Mouse (Mus musculus) ovary, postnatal 10 days (tissue): ENCODE results near the gene Rora.

Experiments
- DNase-seq: peaks from one replicate; pipeline ENCODE4 v3.0.0; 2022; ENCODE audit warnings: low spot score

The Rora gene

DNA sequence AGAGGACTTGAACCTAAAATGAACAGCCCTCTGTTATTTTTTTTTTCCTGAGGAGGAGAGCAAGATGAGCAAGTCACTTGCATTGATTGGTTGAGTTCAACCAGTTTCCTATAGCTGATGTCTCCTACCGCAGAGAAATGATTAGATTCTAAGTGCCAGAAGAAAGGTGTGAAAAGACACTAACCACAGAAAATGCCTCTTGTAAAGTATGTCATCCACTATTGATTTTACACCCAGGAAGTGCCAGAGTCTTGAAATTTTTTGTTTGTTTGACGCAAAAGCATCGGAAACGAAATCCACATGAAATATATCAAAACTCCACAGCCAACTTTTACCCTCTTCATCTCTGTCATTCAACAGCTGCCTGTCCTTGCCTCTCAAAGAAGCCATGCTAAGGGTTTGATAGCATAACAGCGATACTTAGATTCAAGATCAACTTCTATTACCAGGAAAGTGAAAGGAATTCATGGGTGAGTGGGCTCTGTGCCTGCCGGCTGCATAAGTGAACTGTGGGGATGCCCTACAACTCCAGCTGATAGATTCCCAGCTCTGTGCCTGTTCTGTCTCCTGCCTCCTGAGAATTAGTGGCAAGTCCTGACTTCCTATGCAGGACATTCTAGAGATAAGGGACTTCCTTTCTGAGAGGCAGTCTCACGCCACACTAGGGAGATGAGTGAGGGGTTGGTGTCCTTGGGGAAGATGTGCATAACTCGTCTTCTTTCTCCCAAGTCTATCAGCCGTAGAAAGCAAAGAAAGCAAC is 661.0 kb downstream of the Rora start:
- no peak for DNase-seq

DNA sequence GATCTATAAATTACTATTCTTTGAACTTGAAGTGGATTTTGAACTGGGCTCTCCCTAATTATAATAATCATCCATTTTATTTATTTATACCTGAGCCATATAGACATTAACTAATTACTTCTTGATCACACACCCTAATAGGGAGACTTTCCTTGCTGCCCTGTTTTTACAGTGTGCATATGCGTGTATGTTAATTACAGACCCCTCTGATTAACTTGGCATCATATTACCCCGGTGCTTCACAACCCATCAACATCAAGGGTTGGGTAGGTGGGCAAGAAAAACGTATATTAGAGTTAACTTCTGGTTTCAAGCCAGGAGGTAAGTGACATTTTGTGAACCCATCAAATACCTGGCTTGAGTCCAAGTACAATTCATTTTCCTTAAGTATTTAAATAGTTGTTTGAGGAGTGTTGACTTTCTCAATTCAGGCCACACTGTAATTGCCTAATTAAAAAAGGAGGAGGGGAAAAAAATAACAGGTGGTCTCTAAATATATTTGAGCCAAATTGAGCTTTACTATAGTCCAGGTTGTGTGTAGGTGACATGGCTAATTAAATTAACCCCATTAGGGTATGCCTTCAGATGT is 664.0 kb downstream of the Rora start:
- no peak for DNase-seq

DNA sequence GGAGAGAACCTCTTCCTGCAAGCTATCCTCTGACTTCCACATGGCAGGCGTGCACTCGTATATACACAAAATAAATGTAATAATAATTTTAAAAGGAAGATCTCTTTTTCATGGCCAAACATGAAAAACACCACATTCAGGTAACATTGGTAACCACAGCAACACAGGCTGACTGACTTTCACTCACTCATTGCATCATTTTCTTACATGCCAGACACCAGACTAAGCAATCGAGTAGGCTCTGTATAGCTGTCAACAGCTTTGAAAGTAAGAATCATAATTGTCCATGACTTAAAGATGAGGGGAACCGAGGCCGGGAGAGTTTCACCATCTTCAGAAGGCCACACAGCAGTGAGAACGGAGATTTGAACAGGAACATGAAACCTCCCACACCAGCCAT is 665.8 kb downstream of the Rora start:
- DNase-seq: no peak

DNA sequence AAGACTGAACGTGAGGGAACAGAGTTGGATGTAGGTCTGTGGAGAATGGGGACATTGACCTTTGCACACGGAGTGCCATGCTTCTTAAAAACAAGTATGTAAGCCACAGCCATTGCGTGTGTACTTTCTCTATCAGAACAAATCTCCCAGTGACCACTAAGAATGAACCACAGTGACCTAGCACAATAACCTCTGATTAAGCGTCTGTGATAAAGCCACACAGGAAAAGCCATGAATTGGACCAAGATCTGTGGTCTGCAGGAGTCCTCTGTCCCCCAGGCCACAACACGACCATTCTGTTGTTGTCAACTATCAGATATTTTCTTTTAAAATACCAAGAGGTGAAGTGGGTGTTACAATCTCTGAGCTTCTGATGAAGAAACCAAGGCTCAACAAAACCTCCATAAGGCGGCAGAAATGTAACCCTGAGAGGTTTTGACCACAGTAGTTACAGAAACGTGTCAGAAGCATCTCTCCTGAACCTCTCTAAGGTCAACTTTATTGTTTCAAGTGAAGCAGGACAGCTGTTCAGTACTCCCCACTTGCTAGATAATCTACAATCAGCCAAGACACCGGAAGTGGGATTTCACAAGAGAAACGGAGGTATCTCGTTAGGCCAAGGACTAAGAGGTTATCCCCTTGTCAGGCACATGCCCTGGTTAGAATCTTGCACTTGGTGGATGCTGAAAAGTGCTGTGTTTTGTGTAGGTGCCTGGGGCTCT is 666.5 kb downstream of the Rora start:
- DNase-seq: no peak

DNA sequence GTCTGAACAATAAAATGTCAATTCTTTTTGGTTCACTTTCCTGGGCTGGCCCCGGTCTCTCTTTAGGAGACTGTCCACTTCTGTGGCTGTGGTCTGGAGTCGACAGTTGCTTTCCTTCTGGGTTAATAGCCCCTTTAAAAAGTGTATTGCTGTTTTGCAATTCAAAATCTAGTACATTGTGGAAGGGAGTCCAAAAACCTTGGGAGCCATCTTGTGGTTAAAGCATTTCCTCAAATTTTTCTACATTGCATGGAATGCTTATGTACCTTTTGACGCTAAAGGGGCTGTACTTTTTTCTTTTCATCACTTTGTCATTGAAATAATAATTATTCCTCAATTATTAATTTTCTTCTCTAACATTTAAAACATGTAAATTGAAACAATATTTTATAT is 667.0 kb downstream of the Rora start:
- DNase-seq: no peak

DNA sequence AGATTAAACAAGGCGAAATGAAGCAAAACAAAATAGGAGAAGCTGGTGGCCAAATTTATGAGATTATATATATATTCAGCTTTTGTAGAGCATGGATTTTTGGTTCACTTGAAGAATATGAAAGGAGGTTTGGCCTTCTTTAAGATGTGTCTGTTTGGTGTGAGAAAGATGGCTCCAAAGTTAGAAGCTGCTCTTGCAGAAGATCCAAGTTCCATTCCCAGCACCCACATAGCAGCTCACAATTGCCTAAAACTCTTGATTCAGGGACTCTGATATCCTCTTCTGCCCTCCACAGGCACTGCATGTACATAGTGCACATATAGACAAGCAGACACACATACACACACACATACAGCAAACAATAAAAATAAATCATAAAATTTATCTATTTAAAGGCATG is 668.4 kb downstream of the Rora start:
- DNase-seq: no peak

DNA sequence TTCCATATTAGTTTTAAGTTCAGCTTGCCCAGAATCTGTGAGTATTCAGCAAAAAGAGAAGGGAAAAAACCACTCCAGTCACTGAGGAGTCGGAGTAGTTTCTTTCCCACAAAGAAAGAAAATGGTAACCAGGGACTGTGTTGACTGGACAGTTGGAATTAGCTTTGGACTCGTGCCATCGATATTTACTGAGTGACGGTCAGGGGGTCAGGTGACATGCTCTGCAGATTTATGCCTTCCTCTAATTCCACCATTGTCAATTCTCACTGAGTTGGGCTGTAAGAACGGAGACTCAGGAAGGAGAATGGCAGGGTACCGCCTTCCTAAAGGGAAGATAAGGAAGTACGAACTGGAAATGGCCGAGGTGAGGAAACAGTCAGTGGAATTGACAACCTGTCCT is 670.2 kb downstream of the Rora start:
- DNase-seq: no peak

DNA sequence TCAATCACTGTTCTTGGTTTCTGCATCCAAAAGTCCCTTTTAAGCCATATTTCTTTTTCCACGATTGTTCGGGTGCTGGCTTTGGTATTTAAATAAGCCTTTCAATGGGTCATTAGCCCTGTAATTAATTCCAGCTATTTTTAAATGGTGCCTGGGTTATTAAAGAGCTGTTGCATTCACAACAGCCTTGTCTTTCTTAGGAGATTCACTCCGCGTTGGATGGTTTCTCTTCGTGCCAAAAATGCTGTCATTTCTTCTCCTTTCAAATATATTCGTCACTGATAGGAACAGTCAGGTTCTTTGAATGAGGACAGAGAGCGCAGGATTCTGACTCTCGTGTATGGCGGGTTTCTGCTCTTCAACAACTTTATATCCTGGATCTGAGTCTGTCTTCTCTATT is 673.5 kb downstream of the Rora start:
- DNase-seq: no peak

DNA sequence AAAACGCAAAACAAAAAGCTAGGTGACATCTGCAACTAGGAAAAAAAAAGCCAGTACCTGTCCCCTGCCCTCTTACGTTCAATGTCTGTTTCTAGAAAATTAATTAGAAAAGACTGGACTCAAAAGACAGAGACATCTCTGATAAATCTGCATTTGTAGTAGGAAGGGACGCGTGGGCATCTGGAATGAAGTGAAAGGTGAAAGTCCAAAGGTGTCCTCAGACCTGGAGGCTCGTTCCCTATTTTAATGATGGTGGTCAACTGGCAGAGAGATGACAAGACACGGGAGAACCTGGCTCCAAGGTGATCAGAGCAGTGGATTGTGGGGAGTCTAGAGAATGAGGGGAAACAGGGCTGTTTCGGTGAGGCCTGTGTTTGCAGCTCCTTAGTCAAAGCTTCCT is 674.0 kb downstream of the Rora start:
- no peak for DNase-seq

DNA sequence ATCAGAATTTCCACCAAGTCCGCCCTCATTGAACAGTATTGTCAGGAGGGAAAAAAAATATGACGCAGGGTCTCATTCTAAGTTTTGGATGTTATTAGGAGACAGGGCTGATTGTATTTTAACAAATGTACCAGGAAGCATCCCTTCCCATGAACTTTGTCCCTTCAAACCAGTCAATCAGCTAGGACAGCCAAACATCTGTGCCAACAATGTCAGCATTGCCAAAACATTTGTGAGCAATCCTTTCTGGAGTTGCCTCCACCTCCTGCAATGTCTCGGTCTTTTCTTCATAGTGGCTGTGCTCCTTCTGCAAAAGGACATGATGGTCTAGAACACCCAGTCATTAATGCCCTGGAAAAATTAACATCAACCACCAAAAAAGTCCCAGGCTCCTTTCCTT is 678.2 kb downstream of the Rora start:
- DNase-seq: no peak

DNA sequence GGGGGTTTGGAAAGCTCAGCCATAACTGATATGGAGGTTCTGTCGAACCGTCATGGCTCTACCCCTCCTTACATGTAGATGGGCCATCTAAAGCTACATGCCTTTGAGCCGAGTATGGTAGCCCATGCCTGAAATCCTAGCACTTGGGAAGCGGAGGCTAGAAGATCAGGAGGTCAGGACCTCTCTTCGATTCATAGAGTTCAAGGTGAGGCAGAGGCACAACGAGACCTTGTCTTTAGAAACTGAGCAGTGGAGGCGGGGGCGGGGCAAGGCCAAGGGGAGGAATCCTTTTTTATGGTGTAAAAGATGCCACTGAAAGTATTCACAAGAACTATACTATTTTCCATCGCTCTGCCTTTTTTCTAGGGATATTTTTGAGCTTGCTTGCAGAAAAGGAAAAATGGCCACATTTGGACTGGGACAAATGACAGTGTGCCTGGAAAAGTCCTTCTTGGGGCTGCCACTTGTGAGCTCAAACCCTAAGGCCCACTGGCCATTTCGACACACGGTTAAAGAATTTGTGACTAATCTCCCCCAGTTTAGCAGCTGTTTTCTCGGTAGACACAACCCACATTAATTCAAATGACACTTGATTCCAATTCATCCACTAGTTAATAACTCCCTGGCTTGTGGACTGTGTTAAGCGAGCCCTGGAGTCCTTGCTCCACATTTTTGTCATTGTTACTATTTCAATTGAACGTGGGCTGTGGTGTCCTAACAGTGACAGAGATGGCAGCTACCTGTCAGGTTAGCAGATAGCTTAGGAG is 679.4 kb downstream of the Rora start:
- no peak for DNase-seq

DNA sequence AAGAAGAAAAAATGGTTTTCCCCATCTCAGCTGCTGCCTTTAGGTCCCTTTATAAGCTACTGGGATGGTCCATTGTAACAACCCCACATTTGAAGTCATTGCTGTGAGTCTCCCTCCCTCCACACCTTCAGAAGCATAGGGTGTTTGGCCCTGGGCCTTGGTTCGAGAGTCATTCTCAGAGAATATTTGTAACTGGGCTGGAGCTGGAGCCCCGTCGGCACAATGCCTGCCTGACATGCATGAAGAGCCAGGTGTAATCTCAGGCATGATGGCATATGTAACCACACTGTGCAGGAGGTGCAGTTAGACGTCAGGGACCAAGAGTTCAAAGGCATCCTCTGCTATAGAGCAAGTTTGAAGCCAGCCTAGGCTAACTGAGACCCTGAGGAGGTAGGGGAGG is 680.1 kb downstream of the Rora start:
- DNase-seq: no peak

DNA sequence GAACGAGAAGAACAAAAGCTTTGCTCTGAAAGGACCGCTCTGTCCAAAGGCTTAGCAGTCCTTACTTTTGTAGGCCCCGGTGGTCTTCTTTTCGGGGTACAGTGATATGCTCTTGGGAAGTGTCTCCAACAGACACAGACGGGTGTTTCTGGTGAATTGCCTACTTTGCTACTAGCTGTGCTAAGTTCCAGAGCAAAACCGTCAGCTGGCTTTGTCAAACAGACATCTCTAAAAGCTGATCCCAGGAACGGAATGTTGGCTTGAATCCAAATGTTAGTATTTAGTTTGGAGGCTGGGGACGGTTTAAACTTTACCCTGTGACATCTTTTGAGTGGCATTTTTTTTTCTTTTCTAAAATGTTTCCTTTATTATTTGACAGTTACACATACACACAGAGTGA is 680.5 kb downstream of the Rora start:
- no peak for DNase-seq

DNA sequence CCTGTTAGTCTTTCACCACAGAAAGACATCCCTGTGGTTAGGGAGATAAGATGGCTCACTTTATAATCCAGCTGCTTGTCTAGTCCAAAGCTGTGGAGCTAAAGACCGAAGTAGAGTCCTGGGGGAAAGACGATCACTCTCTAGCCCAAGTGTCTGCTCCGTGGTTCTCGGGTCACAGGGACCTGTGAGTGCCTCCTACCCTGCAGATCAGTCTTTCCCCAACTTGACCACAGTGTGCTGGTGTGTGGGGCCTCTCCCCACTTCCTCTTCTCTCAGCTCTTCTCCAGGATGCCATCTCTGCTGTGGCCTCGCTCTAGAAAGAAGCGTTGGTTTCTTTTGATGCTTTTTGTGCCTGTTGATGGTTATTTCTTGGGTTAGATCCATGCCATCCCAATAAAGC is 682.5 kb downstream of the Rora start:
- no peak for DNase-seq

DNA sequence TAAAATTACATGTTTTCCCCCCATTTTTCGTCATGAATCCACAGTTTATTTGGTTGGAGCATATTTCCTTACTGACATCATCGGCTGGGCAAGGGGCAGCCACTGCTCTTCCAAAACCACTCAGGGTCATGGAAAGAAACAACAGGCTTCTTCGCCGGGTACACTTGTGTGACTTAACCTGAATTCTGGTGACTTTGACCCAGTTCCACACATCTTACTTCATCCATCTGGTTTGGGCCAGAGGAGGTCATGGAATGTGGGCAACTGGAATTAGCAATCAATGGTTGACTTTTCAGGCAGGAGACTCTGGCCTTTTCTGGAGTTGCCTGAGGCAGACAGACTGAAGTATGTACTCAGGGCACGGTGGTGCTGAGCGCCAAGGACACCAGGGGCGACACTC is 685.6 kb downstream of the Rora start:
- DNase-seq: no peak

DNA sequence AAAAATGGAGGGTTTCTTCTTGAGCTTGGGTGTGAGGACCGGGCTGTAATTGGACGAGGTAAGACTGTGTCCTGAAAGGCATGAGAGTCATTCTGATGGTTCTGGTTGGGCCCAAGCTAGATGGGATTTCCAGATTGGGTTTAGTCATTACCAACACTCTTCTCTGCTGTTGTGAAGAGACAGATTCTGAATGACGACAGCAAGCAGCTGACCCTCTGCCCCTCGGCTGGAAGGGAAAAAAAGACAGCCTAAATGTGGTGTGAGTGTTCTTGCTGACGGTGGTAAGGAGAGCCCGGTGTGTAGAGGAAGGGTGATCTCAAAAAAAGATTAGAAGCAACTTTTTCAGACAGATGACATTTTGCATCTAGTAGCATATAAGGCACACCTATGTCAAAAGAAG is 686.2 kb downstream of the Rora start:
- DNase-seq: no peak

DNA sequence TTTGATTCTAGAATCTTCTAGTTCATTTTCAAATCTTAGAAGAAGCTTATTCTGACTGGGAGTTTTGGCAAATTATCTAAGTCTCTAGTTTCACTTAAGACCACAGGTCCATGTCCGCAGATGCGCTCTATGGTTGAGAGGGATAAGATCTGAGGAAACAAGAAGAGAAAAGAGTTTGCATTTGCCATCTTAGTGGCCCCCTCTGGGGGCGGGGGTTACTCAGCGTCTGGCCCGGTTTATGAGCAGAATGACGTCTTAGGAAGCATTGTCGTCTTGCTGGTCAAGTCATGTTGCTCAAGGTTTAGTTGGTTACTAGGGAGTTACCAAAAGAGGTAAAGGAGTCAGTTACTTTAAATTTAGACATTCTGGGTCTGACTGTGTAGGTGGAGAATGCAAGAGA is 686.8 kb downstream of the Rora start:
- DNase-seq: no peak

DNA sequence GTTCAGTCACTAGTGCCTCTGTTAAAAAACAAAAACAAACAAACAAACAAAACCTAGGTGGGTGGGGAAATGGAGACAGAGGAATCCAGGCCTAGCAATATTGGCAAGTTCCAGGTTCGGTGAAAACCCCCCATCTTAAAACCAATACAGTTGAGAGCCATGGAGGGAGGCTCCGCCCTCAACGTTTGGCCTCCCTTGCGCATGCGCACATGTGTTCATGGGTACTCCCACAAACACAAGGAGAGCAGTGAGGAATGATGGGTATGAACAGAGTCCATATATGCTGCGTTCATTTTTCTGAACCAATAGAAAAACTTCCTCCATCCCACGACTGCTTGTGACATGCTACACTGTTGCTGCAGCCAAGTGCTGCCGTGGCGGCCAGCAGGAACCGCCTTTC is 690.3 kb downstream of the Rora start:
- DNase-seq: no peak

DNA sequence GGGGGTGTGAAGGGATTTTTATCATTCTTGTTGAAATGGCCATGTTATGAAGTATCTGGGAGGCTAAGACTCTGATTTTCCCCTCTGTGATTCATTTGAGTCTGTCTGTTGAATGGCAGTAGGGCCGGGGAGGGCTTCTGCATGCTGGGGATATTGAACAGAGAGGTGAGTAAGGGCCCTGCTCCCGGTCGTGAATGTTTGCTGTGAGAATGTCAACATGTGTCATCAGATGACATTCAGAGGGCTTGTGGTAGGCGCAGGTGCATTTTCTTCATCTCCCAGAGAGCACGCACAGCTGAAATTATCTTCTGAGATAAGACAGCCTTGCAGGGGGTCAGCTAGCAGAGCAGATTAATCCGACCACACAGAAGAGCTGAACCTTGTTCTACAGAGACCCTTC is 692.0 kb downstream of the Rora start:
- DNase-seq: no peak

DNA sequence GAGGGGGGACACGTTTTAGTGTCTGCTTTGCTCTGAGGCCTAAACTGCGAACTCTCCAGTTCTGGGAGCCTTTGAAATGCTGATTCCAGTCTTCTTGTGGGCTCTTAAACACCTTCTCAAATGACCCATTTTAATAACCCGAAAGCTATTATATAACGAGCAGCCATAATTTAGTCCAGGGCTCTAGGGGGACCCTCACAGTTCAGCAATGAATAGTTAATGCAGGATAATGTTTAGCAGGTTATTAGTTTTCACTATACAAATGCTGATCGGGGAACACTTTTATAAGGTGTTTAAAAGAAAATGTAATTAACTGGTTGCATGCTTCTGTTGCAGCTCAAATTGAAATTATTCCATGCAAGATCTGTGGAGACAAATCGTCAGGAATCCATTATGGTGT is 694.2 kb downstream of the Rora start:
- DNase-seq: no peak

DNA sequence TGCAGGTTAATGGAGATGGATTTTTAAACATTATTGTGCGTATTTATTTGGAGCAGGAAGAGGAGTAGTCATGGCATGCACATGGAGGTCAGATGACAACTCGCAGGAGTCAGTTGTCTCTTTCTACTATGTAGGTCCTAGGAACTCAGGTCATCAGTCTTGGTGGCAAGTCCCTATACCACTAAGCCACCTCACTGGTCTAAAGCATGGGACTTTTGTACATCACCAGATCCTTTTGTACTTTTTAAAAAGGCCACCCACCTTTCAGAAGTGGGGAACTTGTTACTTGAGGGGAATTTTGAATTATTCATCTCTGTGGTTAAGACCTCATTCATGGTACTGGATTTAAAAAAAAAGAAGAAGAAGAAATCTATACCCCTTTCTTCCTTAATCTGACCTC is 696.0 kb downstream of the Rora start:
- DNase-seq: no peak

DNA sequence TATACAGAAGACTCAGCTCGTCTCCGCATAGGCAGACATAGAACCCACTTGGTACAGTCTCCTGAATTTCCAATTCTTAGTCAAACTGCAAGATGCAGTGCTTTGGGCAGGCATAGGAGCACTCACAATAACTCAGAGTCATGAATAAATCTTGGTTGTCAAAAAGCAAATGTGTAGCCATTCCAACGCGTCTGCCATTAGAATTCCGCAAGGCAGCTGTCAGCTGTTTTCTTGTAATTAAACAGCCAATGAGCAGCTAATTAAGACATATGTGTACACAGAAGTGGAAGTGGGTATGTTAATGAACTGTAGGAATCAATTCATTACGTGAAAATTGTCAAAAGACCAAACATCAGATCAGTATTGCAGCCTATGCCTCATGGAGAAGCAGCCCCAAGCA is 700.6 kb downstream of the Rora start:
- DNase-seq: no peak

DNA sequence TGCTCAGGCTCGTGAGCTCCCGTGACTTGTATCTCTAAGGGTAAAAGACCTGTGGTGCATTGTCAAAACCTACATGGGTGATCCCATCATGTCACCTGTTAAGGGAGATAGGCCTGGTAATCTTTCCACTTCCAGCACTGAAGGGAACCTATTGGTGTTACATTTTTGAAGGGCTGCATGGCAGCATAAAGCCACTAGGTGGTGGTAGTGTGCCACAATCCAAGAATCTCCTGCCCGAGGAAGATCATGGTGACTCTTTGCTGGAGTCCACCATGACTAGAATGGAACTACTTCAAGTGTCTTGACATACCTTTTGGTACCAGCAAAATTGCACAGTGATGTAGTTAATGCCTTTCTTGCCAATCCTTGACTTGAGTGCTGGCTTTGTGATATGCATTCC is 704.2 kb downstream of the Rora start:
- peak; percentile 18 for DNase-seq
